Mouse (Mus musculus) heart, postnatal 0 days (tissue): ENCODE measurements at regions not wholly inside any gene's neighbourhood (a gene's known extent, or its start where the extent isn't known, plus 50 kb on each side); places are given as distances from the start of the nearest gene placed in this dataset.

Source experiments
- ATAC-seq: fragments of 200-750 bp; cut with Nextera tagmentation; 2 replicates; pipeline ENCODE4 v1.8.0; 2017; ENCODE audit warnings: low read depth, moderate number of reproducible peaks, moderate library complexity; ENCODE audit not compliant: insufficient read depth
- DNase-seq: peaks from one replicate; pipeline ENCODE4 v3.0.0-alpha.2; 2016; ENCODE audit warnings: low spot score
- H3K27ac ChIP-seq: fragments of 300-500 bp; sonication (generic); 2 replicates; pipeline ENCODE4 v1.5.1; 2014; ENCODE audit warnings: low read depth, mild to moderate bottlenecking
- H3K27me3 ChIP-seq: fragments of 300-500 bp; sonication (generic); 2 replicates; pipeline ENCODE4 v1.6.1; 2014; ENCODE audit warnings: low read length, mixed read lengths; ENCODE audit not compliant: control insufficient read depth, insufficient read depth
- H3K36me3 ChIP-seq: fragments of 300-500 bp; sonication (generic); replicated peaks from 2 replicates; pipeline ENCODE4 v1.6.1; 2014; ENCODE audit warnings: low read length, mixed read lengths; ENCODE audit not compliant: control insufficient read depth, insufficient read depth
- H3K4me1 ChIP-seq: fragments of 300-500 bp; sonication (generic); 2 replicates; pipeline ENCODE4 v1.6.1; 2014; ENCODE audit warnings: antibody characterized with exemption; ENCODE audit not compliant: control insufficient read depth, insufficient read depth
- H3K4me2 ChIP-seq: fragments of 300-500 bp; sonication (generic); 2 replicates; pipeline ENCODE4 v1.6.1; 2014; ENCODE audit warnings: low read depth, mild to moderate bottlenecking, low read length, moderate library complexity
- H3K4me3 ChIP-seq: fragments of 300-500 bp; sonication (generic); 2 replicates; pipeline ENCODE4 v1.5.1; 2014; ENCODE audit warnings: low read depth, low read length
- H3K9ac ChIP-seq: fragments of 300-500 bp; sonication (generic); replicated peaks from 2 replicates; pipeline ENCODE4 v1.6.1; 2014; ENCODE audit warnings: low read depth, low read length, mixed read lengths
- H3K9me3 ChIP-seq: fragments of 300-500 bp; sonication (generic); replicated peaks from 2 replicates; pipeline ENCODE4 v1.6.1; 2016; ENCODE audit warnings: low read length; ENCODE audit not compliant: control insufficient read depth
- CTCF ChIP-seq: IDR thresholded peaks from 2 replicates; pipeline ENCODE4 v1.5.1; 2016; ENCODE audit warnings: antibody characterized with exemption, control low read depth, low read depth
- EP300 ChIP-seq: IDR thresholded peaks from 2 replicates; pipeline ENCODE4 v1.6.1; 2016; ENCODE audit warnings: antibody characterized with exemption, low read depth
- WGBS: fragments of 180-500 bp; shearing (Covaris S2); extraction: QIAGEN DNeasy Blood & Tissue Kit; methylation state at CpG from one replicate; pipeline ENCODE4 v1.1.7; 2014; 5-methylcytosine and 5-hydroxymethylcytosine counted together

- ATAC-seq: no peak
- Histone ChIP-seq H3K27me3 (no peaks in the 10 kb centered on the region), H3K4me1 (no peaks in the 10 kb centered on the region), H3K4me2 (no peak overlapping the region), H3K9ac (no peak overlapping the region), H3K4me3 (no peak overlapping the region), H3K36me3 (no peaks in the 10 kb centered on the region), H3K27ac (no peak overlapping the region), H3K9me3 (no peaks in the 10 kb centered on the region)
- no peak for DNase-seq
- 58% methylated on average over 3 of the region's 3 CpGs for WGBS
- no peak for TF ChIP-seq CTCF
- no peak for TF ChIP-seq EP300
Measured at GRCm38 (mm10) chr11:20967321-20967984, 123.6 kb upstream of the Peli1 start.

- 62% methylated on average over 2 of the region's 2 CpGs for WGBS
- no peak for ATAC-seq
Measured at GRCm38 (mm10) chr11:20968341-20968740, 122.8 kb upstream of the Peli1 start.

GRCm38 (mm10) chr11:20973141-20973540 is 118.0 kb upstream of the Peli1 start:
- no peak overlapping the region for H3K4me3 ChIP-seq
- no peaks in the 10 kb centered on the region for H3K9me3 ChIP-seq
- H3K4me1 ChIP-seq: no peaks in the 10 kb centered on the region
- H3K27me3 ChIP-seq: no peaks in the 10 kb centered on the region
- H3K36me3 ChIP-seq: no peaks in the 10 kb centered on the region
- H3K27ac ChIP-seq: no peak overlapping the region
- TF ChIP-seq CTCF: no peak
- TF ChIP-seq EP300: no peak
- 60% methylated on average over 3 of the region's 3 CpGs for WGBS
- H3K9ac ChIP-seq: no peak overlapping the region
- ATAC-seq (no peak), DNase-seq (no peak)
- no peak overlapping the region for H3K4me2 ChIP-seq

More at GRCm38 (mm10) chr11:20968341-20968740, 122.8 kb upstream of the Peli1 start:
- no peaks in the 10 kb centered on the region for H3K9me3 ChIP-seq
- H3K27ac ChIP-seq: no peak overlapping the region
- TF ChIP-seq EP300: no peak
- no peak for TF ChIP-seq CTCF
- DNase-seq: no peak
- H3K36me3 ChIP-seq: no peaks in the 10 kb centered on the region
- no peaks in the 10 kb centered on the region for H3K4me1 ChIP-seq
- H3K27me3 ChIP-seq: no peaks in the 10 kb centered on the region
- H3K9ac ChIP-seq: no peak overlapping the region
- no peak overlapping the region for H3K4me3 ChIP-seq
- H3K4me2 ChIP-seq: no peak overlapping the region

- 80% methylated on average over 2 of the region's 2 CpGs for WGBS
- H3K27ac ChIP-seq: no peak overlapping the region
- no peak for ATAC-seq
Measured at GRCm38 (mm10) chr11:20981588-20981987, 109.5 kb upstream of the Peli1 start.

GRCm38 (mm10) chr11:20982010-20982409 is 109.1 kb upstream of the Peli1 start:
- Histone ChIP-seq H3K4me2 (no peak overlapping the region), H3K4me3 (no peak overlapping the region), H3K36me3 (no peaks in the 10 kb centered on the region), H3K9ac (no peak overlapping the region), H3K27ac (no peak overlapping the region), H3K4me1 (peaks cover 15% of the 10 kb centered on the region), H3K27me3 (no peaks in the 10 kb centered on the region), H3K9me3 (no peaks in the 10 kb centered on the region)
- DNase-seq: no peak
- no peak for TF ChIP-seq CTCF
- no peak for ATAC-seq
- 63% methylated on average over 1 of the region's 1 CpGs for WGBS

More at GRCm38 (mm10) chr11:20981588-20981987, 109.5 kb upstream of the Peli1 start:
- DNase-seq: no peak
- Histone ChIP-seq H3K4me1 (peaks cover 15% of the 10 kb centered on the region), H3K4me2 (no peak overlapping the region), H3K27me3 (no peaks in the 10 kb centered on the region), H3K4me3 (no peak overlapping the region), H3K9ac (no peak overlapping the region), H3K36me3 (no peaks in the 10 kb centered on the region), H3K9me3 (no peaks in the 10 kb centered on the region)
- TF ChIP-seq EP300 (no peak), CTCF (no peak)

- no peak overlapping the region for H3K27ac ChIP-seq
- 54% methylated on average over 6 of the region's 6 CpGs for WGBS
- ATAC-seq (no peak), DNase-seq (no peak)
- no peaks in the 10 kb centered on the region for H3K36me3 ChIP-seq
- no peak for TF ChIP-seq EP300
- no peak for TF ChIP-seq CTCF
- H3K9ac ChIP-seq: no peak overlapping the region
- peaks cover 15% of the 10 kb centered on the region for H3K4me1 ChIP-seq
- no peaks in the 10 kb centered on the region for H3K9me3 ChIP-seq
- H3K4me3 ChIP-seq: no peak overlapping the region
- H3K4me2 ChIP-seq: no peak overlapping the region
- no peaks in the 10 kb centered on the region for H3K27me3 ChIP-seq
Measured at GRCm38 (mm10) chr11:20982500-20982899, 108.6 kb upstream of the Peli1 start.
